9 mouse cellular contexts compared by ENCODE assay signal in genomic region chr10:45132371-45132770, GRCm38 (mm10). TPM values are rescaled to one million over a fixed set of nuclear protein-coding genes. Genes with fewer than 3 reads are reported as not detected.
DNase-seq lines count a peak whose midpoint lies in the region; ATAC-seq and TF ChIP-seq lines count a peak whose summit lies in the region.
"Had no signal": no experiment of that assay in that cellular context is flagged by ENCODE, and none has a peak within 500 bp of the region (broad histone marks: within the 10 kb centered on the region; RNA-seq: fewer than 3 reads in every experiment).

No protein-coding gene starts in this region.

- no peaks in the 10 kb centered on the region for H3K27me3 ChIP-seq in heart, postnatal 0 days (ENCODE audit: control insufficient read depth, insufficient read depth, low read length)
- no peaks in the 10 kb centered on the region for H3K27me3 ChIP-seq in heart, embryonic 10.5 days (ENCODE audit: insufficient read depth, poor library complexity, severe bottlenecking)
- H3K27me3 ChIP-seq in thymus, adult 2 months (ENCODE audit: control insufficient read depth, insufficient read depth, low read length), result no peaks in the 10 kb centered on the region
- H3K27me3 ChIP-seq: limb, embryonic 12.5 days had no signal

- peaks cover 16% of the 10 kb centered on the region for H3K36me3 ChIP-seq in heart, postnatal 0 days (replicated peaks; ENCODE audit: control insufficient read depth, insufficient read depth, low read length)
- H3K36me3 ChIP-seq in heart, embryonic 10.5 days, result peaks cover 44% of the 10 kb centered on the region
- peaks cover 6% of the 10 kb centered on the region for H3K36me3 ChIP-seq in thymus, adult 2 months (ENCODE audit: control insufficient read depth, insufficient read depth, low read length)

- no peak for TF ChIP-seq EP300 in heart, postnatal 0 days (IDR thresholded peaks at IDR 0.05; ENCODE audit: low read depth)

- ATAC-seq in heart, postnatal 0 days (ENCODE audit: insufficient read depth, low read depth), result no peak

- H3K9ac ChIP-seq in heart, postnatal 0 days (replicated peaks; ENCODE audit: low read depth, low read length), result no peak overlapping the region
- H3K9ac ChIP-seq: limb, embryonic 12.5 days had no signal

- 64% methylated on average over 4 of the region's 4 CpGs for WGBS in heart, postnatal 0 days
- 74% methylated on average over 4 of the region's 4 CpGs for WGBS in heart, embryonic 10.5 days
- 76% methylated on average over 4 of the region's 4 CpGs for WGBS in thymus, adult 2 months

- H3K4me1 ChIP-seq in heart, postnatal 0 days (ENCODE audit: control insufficient read depth, insufficient read depth), result peaks cover 28% of the 10 kb centered on the region
- peaks cover 40% of the 10 kb centered on the region for H3K4me1 ChIP-seq in heart, embryonic 10.5 days
- peaks cover 22% of the 10 kb centered on the region for H3K4me1 ChIP-seq in thymus, adult 2 months (replicated peaks; ENCODE audit: control insufficient read depth, insufficient read depth, low read length)

- H3K4me3 ChIP-seq in heart, postnatal 0 days (ENCODE audit: low read depth, low read length), result no peak overlapping the region
- no peak overlapping the region for H3K4me3 ChIP-seq in heart, embryonic 10.5 days
- H3K4me3 ChIP-seq in thymus, adult 2 months (ENCODE audit: control insufficient read depth, insufficient read depth, low read length), result no peak overlapping the region
- H3K4me3 ChIP-seq: limb, embryonic 12.5 days had no signal

- no peaks in the 10 kb centered on the region for H3K9me3 ChIP-seq in heart, postnatal 0 days (replicated peaks; ENCODE audit: control insufficient read depth, low read length)
- H3K9me3 ChIP-seq in heart, embryonic 10.5 days, result no peaks in the 10 kb centered on the region

- peak; percentile 50 for TF ChIP-seq CTCF in heart, postnatal 0 days (IDR thresholded peaks at IDR 0.05; ENCODE audit: low read depth)
- no peak for TF ChIP-seq CTCF in thymus, adult 2 months (IDR thresholded peaks at IDR 0.05; ENCODE audit: borderline replicate concordance, control insufficient read depth, extremely low read depth, insufficient read depth, low read length, poor library complexity)

- DNase-seq in heart, postnatal 0 days (ENCODE audit: low spot score), result no peak
- no peak for DNase-seq in heart, embryonic 10.5 days (ENCODE audit: low spot score)
- peak; percentile 13 to 33 for DNase-seq in urinary bladder, postnatal 36 days (ENCODE audit: low spot score in 2 of 2)
- DNase-seq in urinary bladder, postnatal 4 days (ENCODE audit: low spot score in 2 of 2), result no peak
- peak; percentile 62 to 76 for DNase-seq in cerebellum, postnatal 25 days
- peak; percentile 28 to 38 for DNase-seq in lung, adult 18-20 months
- peak; percentile 72 for DNase-seq in thymus, adult 2 months
- no peak for DNase-seq in frontal cortex, postnatal 36 days (ENCODE audit: low spot score in 2 of 2)

- no peak for TF ChIP-seq POLR2A in thymus, adult 2 months (IDR thresholded peaks at IDR 0.05; ENCODE audit: control insufficient read depth, extremely low read depth, insufficient read depth, low read length, poor library complexity)

- H3K4me2 ChIP-seq in heart, postnatal 0 days (ENCODE audit: low read depth, low read length), result no peak overlapping the region
- H3K4me2 ChIP-seq: limb, embryonic 12.5 days had no signal

- no peak overlapping the region for H3K27ac ChIP-seq in heart, postnatal 0 days (ENCODE audit: low read depth)
- H3K27ac ChIP-seq in heart, embryonic 10.5 days, result no peak overlapping the region
- H3K27ac ChIP-seq in thymus, adult 2 months (ENCODE audit: control insufficient read depth, insufficient read depth, low read length), result peak overlapping the region; percentile 69; the same call in 1 of the 2 replicates
- H3K27ac ChIP-seq: limb, embryonic 12.5 days had no signal

RNA-seq across cellular contexts. Expression of gene Popdc3, which starts 45.5 kb away (rescaled TPM):
- 69.2 and 71.9 TPM in 2 replicates for total RNA-seq in heart, postnatal 0 days (2014; rRNA removed; ENCODE audit: low replicate concordance)
- 41.8 and 50.6 TPM in 2 replicates for polyA plus RNA-seq in heart, postnatal 0 days (2015; fragmentation: Nextera tagmentation; extraction: Ambion mirVana)
- 11.0 and 15.9 TPM in 2 replicates for polyA plus RNA-seq in heart, embryonic 10.5 days (2016; fragmentation: Nextera tagmentation; extraction: Ambion mirVana)
- 0.10 and 0.50 TPM in 2 replicates for polyA plus RNA-seq in thymus, adult 2 months (2012; rRNA removed)

Comparison
In these comparisons a context has a peak if more than half of its experiments do, and no peak if none do; other contexts are left out.
1. DNase-seq: peak in urinary bladder, postnatal 36 days (2 of 2), cerebellum, postnatal 25 days (2 of 2), lung, adult 18-20 months (2 of 2) and thymus, adult 2 months (single experiment); none in heart, postnatal 0 days (single experiment), heart, embryonic 10.5 days (single experiment), urinary bladder, postnatal 4 days (0 of 2) and frontal cortex, postnatal 36 days (0 of 2).